8 mouse cellular contexts compared by ENCODE assay signal in the genomic region with DNA sequence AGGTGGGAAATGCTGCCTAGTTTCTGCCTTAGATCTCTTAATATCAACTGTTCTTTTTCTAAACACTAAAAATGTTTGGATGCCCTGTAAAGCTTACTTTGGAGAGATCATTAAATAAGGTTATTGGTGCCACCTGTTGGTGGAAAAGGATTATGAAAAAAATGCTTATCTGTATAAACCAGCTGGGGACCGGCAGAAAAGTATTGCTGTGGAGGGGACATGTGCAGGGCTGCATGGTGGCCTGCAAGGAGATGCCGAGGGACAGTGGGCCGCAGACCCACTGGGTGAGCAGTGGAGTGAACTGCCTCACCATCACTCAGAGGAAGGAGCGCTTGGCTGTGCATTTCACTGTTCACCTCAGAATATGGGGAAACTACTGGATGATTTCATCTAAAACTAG.
DNase-seq lines count a peak whose midpoint lies in the region.

No protein-coding gene starts in this region.

- DNase-seq in kidney, postnatal 14 days = peak; percentile 40
- no peak for DNase-seq in kidney, adult 11 months
- peak; percentile 32 for DNase-seq in CD4-positive helper T cell, adult 2 months (ENCODE audit: low read depth, low spot score)
- DNase-seq in Muller cell, postnatal 12 days (ENCODE audit: inconsistent ontology term) = peak; percentile 22
- DNase-seq in induced T-regulatory cell, adult 2 months (ENCODE audit: low read depth) = peak; percentile 61
- DNase-seq in cerebellum, adult 9-10 months = no peak
- no peak for DNase-seq in kidney, adult 8-10 months
- no peak for DNase-seq in ovary, postnatal 10 days (ENCODE audit: low spot score)

Comparison
In these comparisons a context has a peak if more than half of its experiments do, and no peak if none do; other contexts are left out.
1. DNase-seq: peak in kidney, postnatal 14 days (single experiment), CD4-positive helper T cell, adult 2 months (single experiment), Muller cell, postnatal 12 days (single experiment) and induced T-regulatory cell, adult 2 months (single experiment); none in kidney, adult 11 months (single experiment), cerebellum, adult 9-10 months (single experiment), kidney, adult 8-10 months (0 of 2) and ovary, postnatal 10 days (single experiment).